Comparison of ENCODE assay signal across 8 mouse cellular contexts in genomic region chr6:4504603-4505131, GRCm38 (mm10). TPM values are rescaled to one million over a fixed set of nuclear protein-coding genes. Genes with fewer than 3 reads are reported as not detected.
A peak's percentile ranks its signal among the peaks of the same experiment; 100 is the strongest.
DNase-seq lines count a peak whose midpoint lies in the region; ATAC-seq and TF ChIP-seq lines count a peak whose summit lies in the region.

TSS of gene Col1a2 (plus strand) at chr6:4504814.

- no peaks in the 10 kb centered on the region for H3K27me3 ChIP-seq in spleen, adult 2 months (ENCODE audit: control insufficient read depth, insufficient read depth, low read length)
- no peaks in the 10 kb centered on the region for H3K27me3 ChIP-seq in embryonic facial prominence, embryonic 14.5 days (replicated peaks; ENCODE audit: control insufficient read depth, insufficient read depth, low read length)
- H3K27me3 ChIP-seq in limb, embryonic 15.5 days: no peaks in the 10 kb centered on the region

- TF ChIP-seq POLR2A in spleen, adult 2 months (IDR thresholded peaks at IDR 0.05; ENCODE audit: low read depth, low read length): no peak

- peak within 1 kb of the TSS; percentile 28; the same call in 1 of the 2 replicates for H3K4me3 ChIP-seq in spleen, adult 2 months (ENCODE audit: extremely low read depth, insufficient read depth, insufficient read length)
- peak within 1 kb of the TSS; percentile 57 for H3K4me3 ChIP-seq in embryonic facial prominence, embryonic 14.5 days (ENCODE audit: low read depth, low read length)
- H3K4me3 ChIP-seq in limb, embryonic 15.5 days: peak within 1 kb of the TSS; percentile 55

- no peak for ATAC-seq in embryonic facial prominence, embryonic 14.5 days (ENCODE audit: low read depth)
- peak; percentile 2; the same call in 1 of the 2 replicates for ATAC-seq in limb, embryonic 15.5 days (ENCODE audit: insufficient number of reproducible peaks, low FRiP score, low TSS enrichment, low read depth)

- peak within 1 kb of the TSS; percentile 80 for H3K9ac ChIP-seq in embryonic facial prominence, embryonic 14.5 days (ENCODE audit: low read depth, low read length)
- peak within 1 kb of the TSS; percentile 73 for H3K9ac ChIP-seq in limb, embryonic 15.5 days

- intact Hi-C loops in heart, postnatal 14 days (cut with DNase I): loop anchor here (5.0 kb wide), 1 partner anchor 47 kb away; no protein-coding TSS in a partner anchor

- no peak within 1 kb of the TSS for H3K27ac ChIP-seq in spleen, adult 2 months (ENCODE audit: insufficient read depth, low read length)
- H3K27ac ChIP-seq in embryonic facial prominence, embryonic 14.5 days (replicated peaks; ENCODE audit: low read depth, low read length): peak within 1 kb of the TSS; percentile 92
- peak within 1 kb of the TSS; percentile 91 for H3K27ac ChIP-seq in limb, embryonic 15.5 days

- no peaks in the 10 kb centered on the region for H3K9me3 ChIP-seq in embryonic facial prominence, embryonic 14.5 days (ENCODE audit: control insufficient read depth, low read length)
- no peaks in the 10 kb centered on the region for H3K9me3 ChIP-seq in limb, embryonic 15.5 days

- WGBS in spleen, adult 2 months: 44% methylated on average over 3 of the region's 3 CpGs
- WGBS in embryonic facial prominence, embryonic 14.5 days: 13% methylated on average over 2 of the region's 3 CpGs
- 13% methylated on average over 2 of the region's 3 CpGs for WGBS in limb, embryonic 15.5 days

- peak within 1 kb of the TSS; percentile 66 for H3K4me2 ChIP-seq in embryonic facial prominence, embryonic 14.5 days (ENCODE audit: low read depth, low read length)
- peak within 1 kb of the TSS; percentile 72 for H3K4me2 ChIP-seq in limb, embryonic 15.5 days

- no peaks in the 10 kb centered on the region for H3K36me3 ChIP-seq in spleen, adult 2 months (ENCODE audit: control insufficient read depth, insufficient read depth, low read length)
- H3K36me3 ChIP-seq in embryonic facial prominence, embryonic 14.5 days (ENCODE audit: control insufficient read depth, insufficient read depth, low read length): peaks cover 4% of the 10 kb centered on the region
- peaks cover under 1% of the 10 kb centered on the region; the same call in 1 of the 2 replicates for H3K36me3 ChIP-seq in limb, embryonic 15.5 days

- H3K4me1 ChIP-seq in spleen, adult 2 months (ENCODE audit: control insufficient read depth, insufficient read depth, insufficient read length): no peaks in the 10 kb centered on the region
- peaks cover 14% of the 10 kb centered on the region for H3K4me1 ChIP-seq in embryonic facial prominence, embryonic 14.5 days (ENCODE audit: control insufficient read depth, insufficient read depth, low read length)
- H3K4me1 ChIP-seq in limb, embryonic 15.5 days: peaks cover 8% of the 10 kb centered on the region

- DNase-seq in spleen, adult 2 months (ENCODE audit: low read depth in 1 of 2, low spot score in 2 of 2): no peak
- no peak for DNase-seq in spleen, postnatal 36 days (ENCODE audit: low spot score in 2 of 2)
- no peak for DNase-seq in embryonic facial prominence, embryonic 14.5 days (ENCODE audit: low spot score)
- no peak for DNase-seq in heart, postnatal 14 days
- no peak for DNase-seq in MN1 (ENCODE audit: low spot score)
- DNase-seq in urinary bladder, postnatal 25 days (ENCODE audit: low spot score): no peak
- DNase-seq in testis, postnatal 14 days (ENCODE audit: low spot score): no peak

- TF ChIP-seq CTCF in spleen, adult 2 months (IDR thresholded peaks at IDR 0.05; ENCODE audit: extremely low read depth, insufficient read depth, insufficient read length, insufficient replicate concordance): no peak

RNA-seq across cellular contexts. Expression of gene Col1a2, which starts in this region (rescaled TPM):
- polyA plus RNA-seq in spleen, adult 2 months (2012; rRNA removed): 39.9 and 54.0 TPM in 2 replicates
- 2,526 and 3,098 TPM in 2 replicates for polyA plus RNA-seq in embryonic facial prominence, embryonic 14.5 days (2014; fragmentation: Nextera tagmentation; extraction: Ambion mirVana)
- total RNA-seq in heart, postnatal 14 days (2021): 100 to 1,000 TPM; 351 to 400 TPM
- polyA plus RNA-seq in limb, embryonic 15.5 days (2015; fragmentation: Nextera tagmentation; extraction: Ambion mirVana): 2,665 and 3,005 TPM in 2 replicates

Comparison
In these comparisons a context has a peak if more than half of its experiments do, and no peak if none do; other contexts are left out.
1. RNA of gene Col1a2 (polyA plus RNA-seq): 2,526 to 3,098 TPM in embryonic facial prominence, embryonic 14.5 days and 2,665 to 3,005 TPM in limb, embryonic 15.5 days; 39.9 to 54.0 TPM in spleen, adult 2 months; every median in the first group is over 10 times any median in the second.
2. Peak in every context shown above with its lines, with median percentiles within 50 percentile points of each other: H3K4me3 ChIP-seq.